In genomic region chr5:34949769-34950211, GRCm38 (mm10) we compare ENCODE assay signal across 8 mouse cellular contexts. TPM values are rescaled to one million over a fixed set of nuclear protein-coding genes. Genes with fewer than 3 reads are reported as not detected.
DNase-seq lines count a peak whose midpoint lies in the region; ATAC-seq and TF ChIP-seq lines count a peak whose summit lies in the region.

No protein-coding gene starts in this region.

- ATAC-seq in kidney, embryonic 14.5 days (ENCODE audit: low FRiP score, low TSS enrichment), result no peak
- no peak for ATAC-seq in G1E (ENCODE audit: extremely low read depth, insufficient number of reproducible peaks, low FRiP score, poor library complexity, severe bottlenecking)
- peak; percentile 71 for ATAC-seq in forebrain, embryonic 11.5 days (replicated peaks; ENCODE audit: low FRiP score)
- ATAC-seq in liver, embryonic 13.5 days (ENCODE audit: low read depth), result peak; percentile 25

- H3K4me1 ChIP-seq in kidney, embryonic 14.5 days (ENCODE audit: control insufficient read depth, insufficient read depth, low read length), result peaks cover 12% of the 10 kb centered on the region
- peaks cover 30% of the 10 kb centered on the region for H3K4me1 ChIP-seq in G1E (ENCODE audit: insufficient read depth, low read depth, low read length)
- H3K4me1 ChIP-seq in forebrain, embryonic 11.5 days (replicated peaks; ENCODE audit: control insufficient read depth, insufficient read depth, low read length), result peaks cover 9% of the 10 kb centered on the region; the same call in 1 of the 2 replicates
- H3K4me1 ChIP-seq in liver, embryonic 13.5 days (replicated peaks), result peaks cover 55% of the 10 kb centered on the region

- DNase-seq in kidney, postnatal 36 days, result no peak
- peak; percentile 11 for DNase-seq in G1E (ENCODE audit: low spot score)
- DNase-seq in forebrain, embryonic 11.5 days (ENCODE audit: low spot score), result no peak
- DNase-seq in liver, embryonic 13.5 days, result no peak
- no peak for DNase-seq in frontal cortex, postnatal 25 days (ENCODE audit: low spot score in 2 of 2)
- DNase-seq in ovary, postnatal 10 days (ENCODE audit: low spot score), result no peak
- no peak for DNase-seq in B cell, adult 2 months

- no peaks in the 10 kb centered on the region for H3K36me3 ChIP-seq in kidney, embryonic 14.5 days (ENCODE audit: control insufficient read depth, insufficient read depth, low read length)
- no peaks in the 10 kb centered on the region for H3K36me3 ChIP-seq in G1E (replicated peaks)
- H3K36me3 ChIP-seq in forebrain, embryonic 11.5 days (ENCODE audit: control insufficient read depth, insufficient read depth, low read length), result no peaks in the 10 kb centered on the region; the same call in 1 of the 2 replicates
- peaks cover 5% of the 10 kb centered on the region; the same call in 1 of the 2 replicates for H3K36me3 ChIP-seq in liver, embryonic 13.5 days

- peak overlapping the region; percentile 95 for H3K9ac ChIP-seq in kidney, embryonic 14.5 days (ENCODE audit: low read depth, low read length)
- peak overlapping the region; percentile 84 for H3K9ac ChIP-seq in forebrain, embryonic 11.5 days (ENCODE audit: low read length)
- H3K9ac ChIP-seq in liver, embryonic 13.5 days, result peak overlapping the region; percentile 97

- no peak for TF ChIP-seq CTCF in G1E (IDR thresholded peaks at IDR 0.05; ENCODE audit: low read depth, low read length)

- H3K27me3 ChIP-seq in kidney, embryonic 14.5 days (ENCODE audit: control insufficient read depth, insufficient read depth, low read length), result no peaks in the 10 kb centered on the region
- H3K27me3 ChIP-seq in G1E (ENCODE audit: insufficient read depth, low read length), result peaks cover 56% of the 10 kb centered on the region
- H3K27me3 ChIP-seq in forebrain, embryonic 11.5 days (ENCODE audit: control insufficient read depth, insufficient read depth, low read length), result no peaks in the 10 kb centered on the region
- H3K27me3 ChIP-seq in liver, embryonic 13.5 days, result no peaks in the 10 kb centered on the region

- H3K4me2 ChIP-seq in kidney, embryonic 14.5 days (replicated peaks; ENCODE audit: low read depth, low read length), result peak overlapping the region; percentile 69
- peak overlapping the region; percentile 59 for H3K4me2 ChIP-seq in forebrain, embryonic 11.5 days (ENCODE audit: low read depth, low read length, severe bottlenecking)
- peak overlapping the region; percentile 96 for H3K4me2 ChIP-seq in liver, embryonic 13.5 days

- WGBS in kidney, embryonic 14.5 days, result 0% methylated on average over 12 of the region's 12 CpGs
- under 1% methylated on average over 12 of the region's 12 CpGs for WGBS in forebrain, embryonic 11.5 days
- 4% methylated on average over 12 of the region's 12 CpGs for WGBS in liver, embryonic 13.5 days (ENCODE audit: insufficient replicate concordance)

- H3K9me3 ChIP-seq in kidney, embryonic 14.5 days (ENCODE audit: control insufficient read depth, low read length), result peaks cover 9% of the 10 kb centered on the region
- H3K9me3 ChIP-seq in G1E (replicated peaks), result no peaks in the 10 kb centered on the region
- H3K9me3 ChIP-seq in forebrain, embryonic 11.5 days (ENCODE audit: control insufficient read depth, low read length), result peaks cover 4% of the 10 kb centered on the region; the same call in 1 of the 2 replicates
- H3K9me3 ChIP-seq in liver, embryonic 13.5 days (replicated peaks), result no peaks in the 10 kb centered on the region

- H3K27ac ChIP-seq in kidney, embryonic 14.5 days (ENCODE audit: low read depth, low read length), result peak overlapping the region; percentile 90
- H3K27ac ChIP-seq in forebrain, embryonic 11.5 days (ENCODE audit: low read depth, low read length), result peak overlapping the region; percentile 90
- peak overlapping the region; percentile 93 for H3K27ac ChIP-seq in liver, embryonic 13.5 days

- peak overlapping the region; percentile 91 for H3K4me3 ChIP-seq in kidney, embryonic 14.5 days (ENCODE audit: low read length)
- peak overlapping the region; percentile 72 for H3K4me3 ChIP-seq in G1E (ENCODE audit: low read depth, low read length)
- peak overlapping the region; percentile 70 for H3K4me3 ChIP-seq in forebrain, embryonic 11.5 days (ENCODE audit: low read depth, low read length)
- peak overlapping the region; percentile 90 for H3K4me3 ChIP-seq in liver, embryonic 13.5 days (replicated peaks)

RNA-seq across cellular contexts. Expression of gene Rgs12, which starts 0.5 kb away (rescaled TPM):
- polyA plus RNA-seq in kidney, embryonic 14.5 days (2014; fragmentation: Nextera tagmentation; extraction: Ambion mirVana), result 20.8 and 29.3 TPM in 2 replicates
- total RNA-seq in G1E (2014; fragmentation: Nextera tagmentation) (6.5 and 14.3 TPM in 2 replicates), G1E (2017) (5.7 and 9.5 TPM in 2 replicates)
- 1.8 and 1.9 TPM in 2 replicates for polyA plus RNA-seq in G1E (2012)
- polyA plus RNA-seq in forebrain, embryonic 11.5 days (2014; fragmentation: Nextera tagmentation; extraction: Ambion mirVana), result 54.4 and 55.9 TPM in 2 replicates
- 21.7 and 28.8 TPM in 2 replicates for polyA plus RNA-seq in liver, embryonic 13.5 days (2015; fragmentation: Nextera tagmentation; extraction: Ambion mirVana)

RNA-seq across cellular contexts. Expression of gene Msantd1, which starts 42.0 kb away (rescaled TPM):
- 0.84 and 1.0 TPM in 2 replicates for polyA plus RNA-seq in kidney, embryonic 14.5 days (2014; fragmentation: Nextera tagmentation; extraction: Ambion mirVana)
- total RNA-seq in G1E (2014; fragmentation: Nextera tagmentation) (not detected in 2 replicates), G1E (2017) (0.22 and 0.29 TPM in 2 replicates)
- polyA plus RNA-seq in G1E (2012), result 0.20 and 0.25 TPM in 2 replicates
- polyA plus RNA-seq in forebrain, embryonic 11.5 days (2014; fragmentation: Nextera tagmentation; extraction: Ambion mirVana), result 2.5 and 2.8 TPM in 2 replicates
- polyA plus RNA-seq in liver, embryonic 13.5 days (2015; fragmentation: Nextera tagmentation; extraction: Ambion mirVana), result 0.17 and 0.24 TPM in 2 replicates

Comparison
In these comparisons a context has a peak if more than half of its experiments do, and no peak if none do; other contexts are left out.
1. ATAC-seq: peak in forebrain, embryonic 11.5 days (single experiment) and liver, embryonic 13.5 days (single experiment); none in kidney, embryonic 14.5 days (single experiment) and G1E (single experiment).
2. Peak in every context shown above with its lines, with median percentiles within 50 percentile points of each other: H3K27ac ChIP-seq, H3K4me2 ChIP-seq, H3K4me3 ChIP-seq and H3K9ac ChIP-seq.